Comparison of ENCODE assay signal across 9 mouse cellular contexts in the genomic region with DNA sequence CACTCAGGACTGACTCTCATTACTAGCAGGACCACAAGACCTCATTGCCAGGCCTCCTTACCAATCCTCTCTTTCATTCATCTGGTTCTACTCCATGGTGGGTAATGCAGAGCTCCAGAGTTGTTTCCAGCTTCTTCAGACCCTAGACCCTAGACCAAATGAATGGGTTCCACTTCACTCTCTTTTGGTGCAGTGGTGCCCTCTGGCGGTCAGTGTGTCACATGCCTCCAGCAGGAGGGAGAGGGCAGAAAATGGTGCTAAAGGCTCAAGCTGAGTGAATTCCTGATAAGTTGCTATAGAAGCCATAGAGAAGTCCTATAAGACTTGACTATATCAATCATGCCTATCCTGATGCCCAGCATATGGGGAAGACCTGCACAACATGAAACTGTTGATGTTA. TPM values are rescaled to one million over a fixed set of nuclear protein-coding genes. Genes with fewer than 3 reads are reported as not detected.
DNase-seq lines count a peak whose midpoint lies in the region; ATAC-seq lines count a peak whose summit lies in the region.
"Had no signal": no experiment of that assay in that cellular context is flagged by ENCODE, and none has a peak within 500 bp of the region (broad histone marks: within the 10 kb centered on the region; RNA-seq: fewer than 3 reads in every experiment).

No protein-coding gene starts in this region.

- no peak overlapping the region for H3K4me3 ChIP-seq in intestine, embryonic 16.5 days (ENCODE audit: low read length)
- H3K4me3 ChIP-seq: heart, embryonic 15.5 days had no signal

- 32% methylated on average over 1 of the region's 1 CpGs for WGBS in intestine, embryonic 16.5 days

- DNase-seq in cerebellum, postnatal 14 days, result peak; percentile 4 to 66
- peak; percentile 5 to 21 for DNase-seq in layer of hippocampus, postnatal 14 days (ENCODE audit: low spot score in 2 of 2)
- DNase-seq in layer of hippocampus, adult 9-10 months (ENCODE audit: low spot score), result no peak
- DNase-seq in NIH3T3 (ENCODE audit: low read depth), result peak; percentile 29
- peak; percentile 13 for DNase-seq in embryo, embryonic 11.5 days (ENCODE audit: low read depth, low spot score)

- no peak overlapping the region for H3K27ac ChIP-seq in intestine, embryonic 16.5 days (ENCODE audit: low read length)
- H3K27ac ChIP-seq: heart, embryonic 15.5 days had no signal

- H3K9me3 ChIP-seq in intestine, embryonic 16.5 days (ENCODE audit: control insufficient read depth, low read length), result no peaks in the 10 kb centered on the region
- H3K9me3 ChIP-seq: heart, embryonic 15.5 days had no signal

- H3K9ac ChIP-seq in intestine, embryonic 16.5 days (ENCODE audit: low read depth, low read length), result no peak overlapping the region
- H3K9ac ChIP-seq: heart, embryonic 15.5 days had no signal

- no peaks in the 10 kb centered on the region for H3K27me3 ChIP-seq in intestine, embryonic 16.5 days (replicated peaks; ENCODE audit: control insufficient read depth, insufficient read depth, low read length)

- H3K36me3 ChIP-seq in intestine, embryonic 16.5 days (ENCODE audit: control insufficient read depth, insufficient read depth, low read length), result no peaks in the 10 kb centered on the region
- H3K36me3 ChIP-seq: heart, embryonic 15.5 days had no signal

- no peak for ATAC-seq in cerebellum, adult (ENCODE audit: insufficient number of reproducible peaks, low FRiP score, low TSS enrichment)
- ATAC-seq in megakaryocyte-erythroid progenitor cell, adult 5-6 weeks (replicated peaks; ENCODE audit: low FRiP score, low TSS enrichment, poor library complexity, severe bottlenecking), result peak; percentile 81
- ATAC-seq in intestine, embryonic 16.5 days, result no peak

- H3K4me2 ChIP-seq in intestine, embryonic 16.5 days (ENCODE audit: low read depth, low read length), result no peak overlapping the region
- H3K4me2 ChIP-seq: heart, embryonic 15.5 days had no signal

- no peaks in the 10 kb centered on the region for H3K4me1 ChIP-seq in intestine, embryonic 16.5 days (ENCODE audit: control insufficient read depth, insufficient read depth, low read length)
- H3K4me1 ChIP-seq: heart, embryonic 15.5 days had no signal

RNA-seq across cellular contexts. Expression of a gene that starts 39.6 kb away (rescaled TPM):
- under 1 TPM in 1 of 2 experiments, not detected in 1; 0.32 TPM for total RNA-seq in layer of hippocampus, postnatal 14 days (2021)
- not detected in 2 replicates for total RNA-seq in megakaryocyte-erythroid progenitor cell, adult 5-6 weeks (2014; fragmentation: Nextera tagmentation)
- not detected in 2 replicates for total RNA-seq in megakaryocyte-erythroid progenitor cell, adult 5-6 weeks (2017)
- polyA plus RNA-seq in intestine, embryonic 16.5 days (2015; fragmentation: Nextera tagmentation; extraction: Ambion mirVana), result 0.67 and 2.8 TPM in 2 replicates
